Comparison of ENCODE assay signal across 15 mouse cellular contexts in the genomic region with DNA sequence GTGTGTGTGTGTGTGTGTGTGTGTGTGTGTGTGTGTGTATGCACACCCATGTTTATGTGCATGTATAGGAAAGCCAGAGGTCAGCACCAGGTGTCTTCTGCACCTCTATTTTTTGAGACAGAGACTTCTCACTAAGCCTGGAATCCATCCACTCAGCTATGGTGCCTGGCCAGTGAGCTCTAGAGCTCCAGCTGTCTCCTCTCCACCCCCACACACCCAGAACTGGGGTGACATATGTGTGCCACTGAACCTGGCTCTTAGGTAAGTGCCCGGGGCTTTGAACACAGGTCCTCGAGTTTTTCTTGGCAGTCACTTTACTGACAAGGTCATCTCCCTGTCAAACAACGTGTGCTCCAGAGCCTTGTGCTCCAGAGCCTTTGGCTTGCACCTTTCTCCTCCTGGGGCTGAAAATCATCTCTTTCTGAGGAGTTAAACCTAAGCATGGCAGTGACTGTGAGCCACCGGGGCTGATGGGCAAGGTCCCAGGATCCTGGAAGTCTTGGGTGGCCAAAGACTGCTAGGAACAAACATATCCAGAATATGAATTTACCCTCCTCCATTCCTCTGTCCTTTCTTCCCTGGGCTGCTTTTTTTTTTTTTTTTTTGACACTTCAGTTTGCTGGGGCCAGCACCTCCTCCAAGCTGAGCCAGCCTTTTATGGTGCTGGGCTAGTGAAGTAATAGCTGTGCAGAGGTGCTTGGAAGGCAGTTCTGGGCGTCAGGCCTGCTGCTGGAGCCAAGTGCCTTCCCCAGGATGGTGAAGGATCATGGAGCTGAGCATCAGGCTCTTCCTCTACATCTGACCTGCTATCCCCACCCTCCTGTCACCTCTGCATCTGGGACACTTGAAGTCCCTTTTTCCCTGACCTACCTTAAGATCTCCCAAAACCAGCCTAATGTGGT.
DNase-seq lines count a peak whose midpoint lies in the region; TF ChIP-seq lines count a peak whose summit lies in the region.
"Had no signal": no experiment of that assay in that cellular context is flagged by ENCODE, and none has a peak within 500 bp of the region (broad histone marks: within the 10 kb centered on the region; RNA-seq: fewer than 3 reads in every experiment).

No protein-coding gene starts in this region.

- H3K4me3 ChIP-seq in left cerebral cortex, adult 2 months, result no peak overlapping the region
- H3K4me3 ChIP-seq: limb, embryonic 15.5 days; midbrain, embryonic 15.5 days; neural tube, embryonic 12.5 days had no signal

- no peak for TF ChIP-seq CTCF in left cerebral cortex, adult 2 months (IDR thresholded peaks at IDR 0.05)

- intact Hi-C loops in gastrocnemius, postnatal 14 days (cut with DNase I; ENCODE audit: low total_unique reads), result no loop called here
- intact Hi-C loops in left cerebral cortex, adult 2 months (cut with DNase I), result no loop called here

- DNase-seq in gastrocnemius, adult 18-20 months (ENCODE audit: low spot score), result peak; percentile 43
- no peak for DNase-seq in gastrocnemius, postnatal 14 days
- no peak for DNase-seq in left cerebral cortex, adult 2 months (ENCODE audit: extremely low spot score in 1 of 2, low spot score in 2 of 2)
- DNase-seq in left cerebral cortex, adult 8-10 months (ENCODE audit: low spot score in 2 of 2), result no peak
- DNase-seq in brain, adult 2 months (ENCODE audit: low read depth, low spot score), result peak; percentile 69
- peak; percentile 40 for DNase-seq in lung, postnatal 36 days
- no peak for DNase-seq in urinary bladder, postnatal 10 days (ENCODE audit: low spot score)
- DNase-seq: cerebellum, adult 18-20 months; kidney, adult 9 months; right cerebral cortex, postnatal 4 days; thymus, postnatal 36 days had no signal

- peak overlapping the region; percentile 34; the same call in 1 of the 2 replicates for H3K27ac ChIP-seq in left cerebral cortex, adult 2 months
- H3K27ac ChIP-seq: limb, embryonic 15.5 days; macrophage; midbrain, embryonic 15.5 days; neural tube, embryonic 12.5 days had no signal

Comparison
In these comparisons a context has a peak if more than half of its experiments do, and no peak if none do; other contexts are left out.
1. DNase-seq: peak in gastrocnemius, adult 18-20 months (single experiment), brain, adult 2 months (single experiment) and lung, postnatal 36 days (single experiment); none in gastrocnemius, postnatal 14 days (single experiment), left cerebral cortex, adult 2 months (0 of 2), left cerebral cortex, adult 8-10 months (0 of 2) and urinary bladder, postnatal 10 days (single experiment).